Mouse (Mus musculus) embryonic facial prominence, embryonic 13.5 days (tissue): Measurements from ENCODE around the gene Ndufs6. TPM values are rescaled to one million over a fixed set of nuclear protein-coding genes. Genes with fewer than 3 reads are reported as not detected.

Experiments
- ATAC-seq: fragments of 200-750 bp; cut with Nextera tagmentation; 2 replicates; pipeline ENCODE4 v1.8.0; 2017; ENCODE audit warnings: low read depth; ENCODE audit not compliant: insufficient number of reproducible peaks, insufficient read depth, low FRiP score, low TSS enrichment
- H3K27ac ChIP-seq: fragments of 300-500 bp; sonication (generic); 2 replicates; pipeline ENCODE4 v1.5.1; 2015; ENCODE audit warnings: moderate library complexity, mild to moderate bottlenecking, inconsistent platforms
- H3K27me3 ChIP-seq: fragments of 300-500 bp; sonication (generic); 2 replicates; pipeline ENCODE4 v1.6.1; 2015; ENCODE audit warnings: mild to moderate bottlenecking, inconsistent platforms
- H3K36me3 ChIP-seq: fragments of 300-500 bp; sonication (generic); 2 replicates; pipeline ENCODE4 v1.6.1; 2015; ENCODE audit warnings: mild to moderate bottlenecking, inconsistent platforms
- H3K4me1 ChIP-seq: fragments of 300-500 bp; sonication (generic); 2 replicates; pipeline ENCODE4 v1.6.1; 2015; ENCODE audit warnings: inconsistent platforms
- H3K4me2 ChIP-seq: fragments of 300-500 bp; sonication (generic); 2 replicates; pipeline ENCODE4 v1.6.1; 2015; ENCODE audit warnings: moderate library complexity, mild to moderate bottlenecking, inconsistent platforms
- H3K4me3 ChIP-seq: fragments of 300-500 bp; sonication (generic); 2 replicates; pipeline ENCODE4 v1.5.1; 2015; ENCODE audit warnings: mild to moderate bottlenecking, inconsistent platforms
- H3K9ac ChIP-seq: fragments of 300-500 bp; sonication (generic); 2 replicates; pipeline ENCODE4 v1.6.1; 2015; ENCODE audit warnings: mild to moderate bottlenecking, inconsistent platforms
- H3K9me3 ChIP-seq: fragments of 300-500 bp; sonication (generic); 2 replicates; pipeline ENCODE4 v1.6.1; 2016; ENCODE audit warnings: inconsistent platforms
- WGBS: fragments of 180-500 bp; shearing (Covaris S2); methylation state at CpG from one replicate; pipeline ENCODE4 v1.1.7; 2015; ENCODE audit warnings: mixed read lengths; 5-methylcytosine and 5-hydroxymethylcytosine counted together
- polyA plus RNA-seq: library from polyadenylated mRNA; unstranded; fragments of >200 nt; fragmentation: Nextera tagmentation; extraction: Ambion mirVana; gene quantifications from 2 replicates; pipeline ENCODE4 v1.2.1, GENCODE M21; 2015

Ndufs6 gene
- polyA plus RNA-seq, result 389 and 415 TPM in 2 replicates

- Histone ChIP-seq H3K27me3 (no peaks in the 10 kb centered on the region), H3K27ac (peak within 1 kb of the TSS; percentile 82), H3K4me2 (peak within 1 kb of the TSS; percentile 80), H3K9ac (peak within 1 kb of the TSS; percentile 83), H3K4me1 (peaks cover 23% of the 10 kb centered on the region), H3K9me3 (no peaks in the 10 kb centered on the region), H3K36me3 (peaks cover 35% of the 10 kb centered on the region), H3K4me3 (peak within 1 kb of the TSS; percentile 79)
- ATAC-seq, result peak; percentile 86
- WGBS, result 2% methylated on average over 45 of the region's 45 CpGs
Measured at GRCm38 (mm10) chr13:73327827-73328698, at the start of gene Ndufs6, which contains the start of gene Mrpl36. TSS of gene Ndufs6 (minus strand) at chr13:73328542. TSS of gene Mrpl36 (plus strand) at chr13:73328513.

- Histone ChIP-seq H3K27me3 (no peaks in the 10 kb centered on the region), H3K4me3 (no peak overlapping the region), H3K27ac (no peak overlapping the region), H3K9me3 (no peaks in the 10 kb centered on the region), H3K4me2 (no peak overlapping the region), H3K9ac (no peak overlapping the region), H3K36me3 (no peaks in the 10 kb centered on the region), H3K4me1 (no peaks in the 10 kb centered on the region)
- ATAC-seq, result no peak
- 90% methylated on average over 9 of the region's 9 CpGs for WGBS
Measured at GRCm38 (mm10) chr13:73377637-73378036, 49.3 kb upstream of the Ndufs6 start.

GRCm38 (mm10) chr13:73374612-73375011 lies 46.3 kb upstream of the Ndufs6 start:
- WGBS, result 61% methylated on average over 2 of the region's 2 CpGs
- Histone ChIP-seq H3K9me3 (no peaks in the 10 kb centered on the region), H3K4me2 (no peak overlapping the region), H3K27ac (no peak overlapping the region), H3K9ac (no peak overlapping the region), H3K36me3 (no peaks in the 10 kb centered on the region), H3K4me1 (no peaks in the 10 kb centered on the region), H3K27me3 (no peaks in the 10 kb centered on the region), H3K4me3 (no peak overlapping the region)
- ATAC-seq, result no peak

- no peak for ATAC-seq
- Histone ChIP-seq H3K9ac (no peak overlapping the region), H3K9me3 (no peaks in the 10 kb centered on the region), H3K4me3 (no peak overlapping the region), H3K27ac (no peak overlapping the region), H3K4me1 (no peaks in the 10 kb centered on the region), H3K36me3 (no peaks in the 10 kb centered on the region), H3K27me3 (no peaks in the 10 kb centered on the region), H3K4me2 (no peak overlapping the region)
- 78% methylated on average over 4 of the region's 4 CpGs for WGBS
Measured at GRCm38 (mm10) chr13:73373367-73373766, 45.0 kb upstream of the Ndufs6 start.

GRCm38 (mm10) chr13:73357106-73357505 lies 28.8 kb upstream of the Ndufs6 start:
- Histone ChIP-seq H3K27ac (no peak overlapping the region), H3K27me3 (no peaks in the 10 kb centered on the region), H3K4me2 (no peak overlapping the region), H3K9me3 (no peaks in the 10 kb centered on the region), H3K4me3 (no peak overlapping the region), H3K36me3 (no peaks in the 10 kb centered on the region), H3K4me1 (no peaks in the 10 kb centered on the region), H3K9ac (no peak overlapping the region)
- WGBS, result 86% methylated on average over 3 of the region's 3 CpGs
- ATAC-seq, result no peak

- Histone ChIP-seq H3K9ac (no peak overlapping the region), H3K4me3 (no peak overlapping the region), H3K9me3 (no peaks in the 10 kb centered on the region), H3K4me2 (no peak overlapping the region), H3K27ac (no peak overlapping the region), H3K4me1 (no peaks in the 10 kb centered on the region), H3K36me3 (no peaks in the 10 kb centered on the region), H3K27me3 (no peaks in the 10 kb centered on the region)
- no peak for ATAC-seq
Measured at GRCm38 (mm10) chr13:73352491-73352890, 24.1 kb upstream of the Ndufs6 start.

GRCm38 (mm10) chr13:73351910-73352309 lies 23.6 kb upstream of the Ndufs6 start:
- Histone ChIP-seq H3K36me3 (no peaks in the 10 kb centered on the region), H3K9me3 (no peaks in the 10 kb centered on the region), H3K27ac (no peak overlapping the region), H3K4me3 (no peak overlapping the region), H3K9ac (no peak overlapping the region), H3K4me2 (no peak overlapping the region), H3K4me1 (no peaks in the 10 kb centered on the region), H3K27me3 (no peaks in the 10 kb centered on the region)
- WGBS, result 60% methylated on average over 3 of the region's 3 CpGs
- ATAC-seq, result no peak

GRCm38 (mm10) chr13:73350741-73351140 lies 22.4 kb upstream of the Ndufs6 start:
- no peak overlapping the region for H3K4me2 ChIP-seq
- WGBS, result 84% methylated on average over 9 of the region's 9 CpGs

GRCm38 (mm10) chr13:73347922-73348650 lies 19.7 kb upstream of the Ndufs6 start:
- no peaks in the 10 kb centered on the region for H3K9me3 ChIP-seq
- H3K4me3 ChIP-seq, result no peak overlapping the region
- 85% methylated on average over 7 of the region's 7 CpGs for WGBS
- H3K27me3 ChIP-seq, result no peaks in the 10 kb centered on the region
- no peak for ATAC-seq
- H3K4me2 ChIP-seq, result no peak overlapping the region
- H3K9ac ChIP-seq, result no peak overlapping the region
- H3K36me3 ChIP-seq, result no peaks in the 10 kb centered on the region
- H3K27ac ChIP-seq, result no peak overlapping the region
- H3K4me1 ChIP-seq, result no peaks in the 10 kb centered on the region

More at GRCm38 (mm10) chr13:73350741-73351140, 22.4 kb upstream of the Ndufs6 start:
- no peaks in the 10 kb centered on the region for H3K9me3 ChIP-seq
- no peaks in the 10 kb centered on the region for H3K4me1 ChIP-seq
- H3K9ac ChIP-seq, result no peak overlapping the region
- H3K27ac ChIP-seq, result no peak overlapping the region
- H3K36me3 ChIP-seq, result no peaks in the 10 kb centered on the region
- H3K27me3 ChIP-seq, result no peaks in the 10 kb centered on the region
- no peak overlapping the region for H3K4me3 ChIP-seq
- no peak for ATAC-seq

- Histone ChIP-seq H3K9ac (no peak overlapping the region), H3K9me3 (no peaks in the 10 kb centered on the region), H3K27ac (no peak overlapping the region), H3K4me3 (no peak overlapping the region), H3K27me3 (no peaks in the 10 kb centered on the region), H3K36me3 (no peaks in the 10 kb centered on the region), H3K4me1 (no peaks in the 10 kb centered on the region), H3K4me2 (no peak overlapping the region)
- no peak for ATAC-seq
- 60% methylated on average over 3 of the region's 3 CpGs for WGBS
Measured at GRCm38 (mm10) chr13:73347171-73347570, 18.8 kb upstream of the Ndufs6 start.

- Histone ChIP-seq H3K4me3 (no peak overlapping the region), H3K4me2 (no peak overlapping the region), H3K27ac (no peak overlapping the region), H3K9ac (no peak overlapping the region), H3K27me3 (no peaks in the 10 kb centered on the region), H3K4me1 (no peaks in the 10 kb centered on the region), H3K36me3 (no peaks in the 10 kb centered on the region), H3K9me3 (no peaks in the 10 kb centered on the region)
- ATAC-seq, result no peak
- 71% methylated on average over 4 of the region's 4 CpGs for WGBS
Measured at GRCm38 (mm10) chr13:73346743-73347142, 18.4 kb upstream of the Ndufs6 start.

GRCm38 (mm10) chr13:73346131-73346530 lies 17.8 kb upstream of the Ndufs6 start:
- Histone ChIP-seq H3K9me3 (no peaks in the 10 kb centered on the region), H3K36me3 (no peaks in the 10 kb centered on the region), H3K9ac (no peak overlapping the region), H3K4me2 (no peak overlapping the region), H3K27ac (no peak overlapping the region), H3K4me3 (no peak overlapping the region), H3K27me3 (no peaks in the 10 kb centered on the region), H3K4me1 (0 out of 2 replicates have a peak, but pooled peaks cover 2% of the 10 kb centered on the region)
- 16% methylated on average over 2 of the region's 2 CpGs for WGBS
- ATAC-seq, result no peak
